Mouse (Mus musculus) midbrain, embryonic 14.5 days (tissue): Measurements from ENCODE around the gene Arhgap18. TPM values are rescaled to one million over a fixed set of nuclear protein-coding genes. Genes with fewer than 3 reads are reported as not detected.

Experiments used
- ATAC-seq: fragments of 200-750 bp; cut with Nextera tagmentation; 2 replicates; pipeline ENCODE4 v1.8.0; 2017; ENCODE audit warnings: moderate number of reproducible peaks, moderate library complexity; ENCODE audit not compliant: low FRiP score, low TSS enrichment
- DNase-seq: peaks from one replicate; pipeline ENCODE4 v3.0.0-alpha.2; 2015
- H3K27ac ChIP-seq: fragments of 300-500 bp; sonication (generic); replicated peaks from 2 replicates; pipeline ENCODE4 v1.5.1; 2014; ENCODE audit warnings: mild to moderate bottlenecking, low read depth, low read length, moderate library complexity
- H3K27me3 ChIP-seq: fragments of 300-500 bp; sonication (generic); 2 replicates; pipeline ENCODE4 v1.6.1; 2014; ENCODE audit warnings: low read length, control low read depth, mixed read lengths; ENCODE audit not compliant: control insufficient read depth, insufficient read depth
- H3K36me3 ChIP-seq: fragments of 300-500 bp; sonication (generic); 2 replicates; pipeline ENCODE4 v1.6.1; 2014; ENCODE audit warnings: low read length, control low read depth; ENCODE audit not compliant: control insufficient read depth, insufficient read depth
- H3K4me1 ChIP-seq: fragments of 300-500 bp; sonication (generic); 2 replicates; pipeline ENCODE4 v1.6.1; 2014; ENCODE audit warnings: mild to moderate bottlenecking, antibody characterized with exemption, low read length, control low read depth; ENCODE audit not compliant: control insufficient read depth, insufficient read depth
- H3K4me2 ChIP-seq: fragments of 300-500 bp; sonication (generic); 2 replicates; pipeline ENCODE4 v1.6.1; 2014; ENCODE audit warnings: mild to moderate bottlenecking, low read length, moderate library complexity
- H3K4me3 ChIP-seq: fragments of 300-500 bp; sonication (generic); replicated peaks from 2 replicates; pipeline ENCODE4 v1.5.1; 2014; ENCODE audit warnings: low read depth, low read length
- H3K9ac ChIP-seq: fragments of 300-500 bp; sonication (generic); replicated peaks from 2 replicates; pipeline ENCODE4 v1.6.1; 2014; ENCODE audit warnings: mild to moderate bottlenecking, low read length, moderate library complexity
- H3K9me3 ChIP-seq: fragments of 300-500 bp; sonication (generic); 2 replicates; pipeline ENCODE4 v1.6.1; 2016; ENCODE audit warnings: low read length, control low read depth, mixed read lengths; ENCODE audit not compliant: control insufficient read depth
- WGBS: fragments of 180-500 bp; shearing (Covaris S2); extraction: QIAGEN DNeasy Blood & Tissue Kit; methylation state at CpG from one replicate; pipeline ENCODE4 v1.1.7; 2014; 5-methylcytosine and 5-hydroxymethylcytosine counted together
- polyA plus RNA-seq: library from polyadenylated mRNA; unstranded; fragments of >200 nt; fragmentation: Nextera tagmentation; extraction: Ambion mirVana; gene quantifications from 2 replicates; pipeline ENCODE4 v1.2.1, GENCODE M21; 2014

The Arhgap18 gene
- polyA plus RNA-seq, 1 experiment from 2014 or later, result 15.9 TPM

GRCm38 (mm10) chr10:26771938-26772623 lies 18.9 kb downstream of the Arhgap18 start:
- DNase-seq (peak; percentile 88), ATAC-seq (peak; percentile 93)
- Histone ChIP-seq H3K27ac (peak overlapping the region; percentile 75), H3K4me1 (peaks cover 14% of the 10 kb centered on the region), H3K27me3 (no peaks in the 10 kb centered on the region), H3K4me2 (peak overlapping the region; percentile 62), H3K9me3 (no peaks in the 10 kb centered on the region), H3K36me3 (no peaks in the 10 kb centered on the region), H3K9ac (peak overlapping the region; percentile 49), H3K4me3 (peak overlapping the region; percentile 42)
- WGBS, result 8% methylated on average over 15 of the region's 15 CpGs

- Histone ChIP-seq H3K4me3 (peak overlapping the region; percentile 42), H3K36me3 (no peaks in the 10 kb centered on the region), H3K27me3 (no peaks in the 10 kb centered on the region), H3K4me1 (peaks cover 14% of the 10 kb centered on the region), H3K9me3 (no peaks in the 10 kb centered on the region), H3K4me2 (peak overlapping the region; percentile 62), H3K27ac (peak overlapping the region; percentile 75), H3K9ac (peak overlapping the region; percentile 49)
- DNase-seq (peak; percentile 83), ATAC-seq (peak; percentile 84)
- 1% methylated on average over 22 of the region's 22 CpGs for WGBS
Measured at GRCm38 (mm10) chr10:26772624-26773540, 19.7 kb downstream of the Arhgap18 start.

GRCm38 (mm10) chr10:26773541-26773940 lies 20.3 kb downstream of the Arhgap18 start:
- Histone ChIP-seq H3K9me3 (no peaks in the 10 kb centered on the region), H3K9ac (no peak overlapping the region), H3K4me2 (peak overlapping the region; percentile 62), H3K36me3 (no peaks in the 10 kb centered on the region), H3K4me1 (peaks cover 14% of the 10 kb centered on the region), H3K27ac (peak overlapping the region; percentile 75; the same call in 1 of the 2 replicates), H3K27me3 (no peaks in the 10 kb centered on the region), H3K4me3 (peak overlapping the region; percentile 42)
- WGBS, result 19% methylated on average over 5 of the region's 5 CpGs
- peak; percentile 13 for DNase-seq
- ATAC-seq, result no peak

DNA sequence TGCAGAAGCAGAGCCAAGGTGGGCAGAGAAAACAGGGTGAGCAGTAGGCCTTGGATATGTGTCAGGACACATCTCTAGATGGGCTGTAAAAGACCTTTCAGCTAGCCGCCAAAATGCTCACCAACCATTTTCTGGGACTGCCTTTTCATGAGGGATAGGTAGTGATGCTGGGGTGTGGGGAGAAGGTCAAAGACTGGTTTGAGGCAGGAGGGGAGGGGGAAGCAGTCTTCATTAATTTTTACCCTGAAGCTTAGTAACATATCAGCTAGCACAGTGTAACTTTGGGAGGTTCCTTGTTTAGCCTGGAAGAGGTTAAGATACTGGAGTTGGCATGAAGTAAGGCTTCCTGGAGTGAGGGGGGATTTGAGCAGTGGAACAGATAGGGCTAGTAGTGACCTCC lies 21.0 kb downstream of the Arhgap18 start:
- no peaks in the 10 kb centered on the region for H3K36me3 ChIP-seq
- ATAC-seq (no peak), DNase-seq (no peak)
- H3K9me3 ChIP-seq, result no peaks in the 10 kb centered on the region
- no peak overlapping the region for H3K9ac ChIP-seq
- peaks cover 14% of the 10 kb centered on the region for H3K4me1 ChIP-seq
- H3K27ac ChIP-seq, result no peak overlapping the region
- H3K4me2 ChIP-seq, result peak overlapping the region; percentile 62
- 70% methylated on average over 1 of the region's 1 CpGs for WGBS
- no peaks in the 10 kb centered on the region for H3K27me3 ChIP-seq
- no peak overlapping the region for H3K4me3 ChIP-seq

- Histone ChIP-seq H3K27ac (no peak overlapping the region), H3K27me3 (no peaks in the 10 kb centered on the region), H3K9me3 (no peaks in the 10 kb centered on the region), H3K9ac (no peak overlapping the region), H3K4me1 (peaks cover 14% of the 10 kb centered on the region), H3K4me2 (no peak overlapping the region), H3K4me3 (no peak overlapping the region), H3K36me3 (no peaks in the 10 kb centered on the region)
- no peak for ATAC-seq
- no peak for DNase-seq
Measured at GRCm38 (mm10) chr10:26776443-26776842, 23.2 kb downstream of the Arhgap18 start.

GRCm38 (mm10) chr10:26780581-26780980 lies 27.4 kb downstream of the Arhgap18 start:
- ATAC-seq (no peak), DNase-seq (no peak)
- Histone ChIP-seq H3K9ac (no peak overlapping the region), H3K27me3 (no peaks in the 10 kb centered on the region), H3K4me2 (no peak overlapping the region), H3K27ac (no peak overlapping the region), H3K9me3 (no peaks in the 10 kb centered on the region), H3K4me1 (no peaks in the 10 kb centered on the region), H3K36me3 (no peaks in the 10 kb centered on the region), H3K4me3 (no peak overlapping the region)
- 82% methylated on average over 3 of the region's 3 CpGs for WGBS

- 91% methylated on average over 2 of the region's 2 CpGs for WGBS
- Histone ChIP-seq H3K27me3 (no peaks in the 10 kb centered on the region), H3K27ac (no peak overlapping the region), H3K9ac (no peak overlapping the region), H3K4me3 (no peak overlapping the region), H3K4me2 (no peak overlapping the region), H3K4me1 (no peaks in the 10 kb centered on the region), H3K36me3 (no peaks in the 10 kb centered on the region), H3K9me3 (no peaks in the 10 kb centered on the region)
- ATAC-seq (no peak), DNase-seq (no peak)
Measured at GRCm38 (mm10) chr10:26789680-26790079, 36.5 kb downstream of the Arhgap18 start.

- 94% methylated on average over 3 of the region's 3 CpGs for WGBS
- ATAC-seq (no peak), DNase-seq (no peak)
- H3K4me3 ChIP-seq, result no peak overlapping the region
- H3K9ac ChIP-seq, result no peak overlapping the region
- no peaks in the 10 kb centered on the region for H3K27me3 ChIP-seq
- no peaks in the 10 kb centered on the region for H3K36me3 ChIP-seq
- H3K4me1 ChIP-seq, result no peaks in the 10 kb centered on the region
- no peak overlapping the region for H3K4me2 ChIP-seq
- H3K9me3 ChIP-seq, result no peaks in the 10 kb centered on the region
- H3K27ac ChIP-seq, result no peak overlapping the region
Measured at GRCm38 (mm10) chr10:26791810-26792209, 38.6 kb downstream of the Arhgap18 start.
